Mouse (Mus musculus) megakaryocyte, embryonic 14.5 days (primary cell): ENCODE results near the gene Scube1.

Experiments used
- FLI1 ChIP-seq: IDR thresholded peaks from 2 replicates; pipeline ENCODE4 v1.6.1; 2012; ENCODE audit warnings: low read length, inconsistent platforms, mixed read lengths
- GATA1 ChIP-seq: IDR thresholded peaks from 3 replicates; pipeline ENCODE4 v1.6.1; 2012; ENCODE audit warnings: mixed read lengths, low read length, inconsistent platforms, borderline replicate concordance

DNA sequence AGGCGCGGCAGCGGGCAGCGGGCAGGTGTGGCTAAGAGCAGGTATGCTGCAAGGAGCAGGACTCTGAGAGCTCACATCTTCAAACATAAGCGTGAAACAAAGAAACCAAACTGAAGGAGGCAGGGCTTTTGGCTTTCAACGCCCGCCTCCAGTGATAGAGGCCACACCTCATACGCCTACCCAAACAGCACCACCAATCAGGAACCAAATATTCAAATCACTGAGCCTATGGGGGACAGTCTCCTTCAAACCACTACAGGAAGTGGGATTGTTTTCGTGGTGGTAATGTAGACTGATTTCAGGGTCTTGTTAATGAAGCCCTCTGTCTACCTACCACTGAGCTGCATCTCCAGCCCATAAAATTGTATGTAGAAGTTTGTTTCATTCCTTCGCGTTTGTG lies 155.1 kb downstream of the Scube1 start:
- TF ChIP-seq GATA1 (no peak), FLI1 (no peak)
